Mouse (Mus musculus) heart, postnatal 36 days (tissue): ENCODE data around the gene Gm49369. TPM values are rescaled to one million over a fixed set of nuclear protein-coding genes. Genes with fewer than 3 reads are reported as not detected.
A peak's percentile ranks its signal among the peaks of the same experiment; 100 is the strongest.
"Not testable (repeated sequence)": the region's sequence is repeated elsewhere in the genome, so short reads cannot be mapped to it uniquely, and the experiment has no call there.

Source experiments
- DNase-seq, 2 experiments: peaks; one replicate each; pipeline ENCODE4 v3.0.0; 2021 to 2022
- intact Hi-C: fragments of 180-260 bp; cut with DNase I; formaldehyde crosslinking; loops from one replicate; pipeline ENCODE4 v1.15.1; 2025
- total RNA-seq, 2 experiments: library from RNA; stranded (reverse); gene quantifications; 2 replicates each; pipeline ENCODE4 v1.2.3; 2021

Gene Gm49369
- total RNA-seq, 2 experiments from 2014 or later: 0.72 to 8.2 TPM

GRCm38 (mm10) chr7:142335151-142335550 is 47.3 kb downstream of the Gm49369 start:
- DNase-seq: no peak
- intact Hi-C loops: loop anchor here (2.0 kb wide), 3 partner anchors 92 to 342 kb away; partner anchors contain the start of gene Tnnt3

- intact Hi-C loops: loop anchor here (1.0 to 5.0 kb wide), 6 partner anchors 18 to 343 kb away; partner anchors contain the start of gene Tnnt3
- DNase-seq: peak; percentile 88 to 92
Observed at GRCm38 (mm10) chr7:142334246-142334645, 48.2 kb downstream of the Gm49369 start.

- intact Hi-C loops: loop anchor here (5.0 kb wide), 1 partner anchor 250 kb away; no protein-coding TSS in a partner anchor
- DNase-seq: not testable (repeated sequence)
Observed at GRCm38 (mm10) chr7:142332741-142333140, 49.7 kb downstream of the Gm49369 start.

GRCm38 (mm10) chr7:142331281-142331680 is 51.2 kb downstream of the Gm49369 start:
- DNase-seq: no peak
- intact Hi-C loops: loop anchor here (5.0 kb wide), 1 partner anchor 251 kb away; no protein-coding TSS in a partner anchor

- intact Hi-C loops: loop anchor here (5.0 kb wide), 1 partner anchor 252 kb away; no protein-coding TSS in a partner anchor
- DNase-seq: peak; percentile 74 to 76
Observed at GRCm38 (mm10) chr7:142330271-142330724, 52.2 kb downstream of the Gm49369 start.

- intact Hi-C loops: no loop called here
- no peak for DNase-seq
Observed at GRCm38 (mm10) chr7:142328507-142328906, 54.0 kb downstream of the Gm49369 start.

GRCm38 (mm10) chr7:142326714-142327445 is 55.6 kb downstream of the Gm49369 start:
- intact Hi-C loops: no loop called here

GRCm38 (mm10) chr7:142323396-142324117 is 58.9 kb downstream of the Gm49369 start:
- intact Hi-C loops: no loop called here
- no peak for DNase-seq

More at GRCm38 (mm10) chr7:142326714-142327445, 55.6 kb downstream of the Gm49369 start:
- no peak for DNase-seq

GRCm38 (mm10) chr7:142322641-142323040 is 59.8 kb downstream of the Gm49369 start:
- DNase-seq: no peak
- intact Hi-C loops: no loop called here

- DNase-seq, intact Hi-C loops: not testable (repeated sequence)
Observed at GRCm38 (mm10) chr7:142321637-142322306, 60.7 kb downstream of the Gm49369 start.

Other genes with a start within 250 kb of the Gm49369 start
- gene Gm39115, start 246.6 kb downstream of the Gm49369 start, total RNA-seq: not detected
- not detected for gene Gm45337, start 238.1 kb downstream of the Gm49369 start, total RNA-seq
- gene Gm29735, start 225.6 kb downstream of the Gm49369 start, total RNA-seq: not detected
- gene Gm4553, start 216.9 kb downstream of the Gm49369 start, total RNA-seq: not detected
- gene Krtap5-2, start 206.7 kb downstream of the Gm49369 start, total RNA-seq: not detected
- not detected for gene Gm10153, start 192.3 kb downstream of the Gm49369 start, total RNA-seq
- not detected for gene Krtap5-3, start 181.3 kb downstream of the Gm49369 start, total RNA-seq
- gene Gm7579, start 170.8 kb downstream of the Gm49369 start, total RNA-seq: not detected
- not detected for gene Krtap5-5, start 152.7 kb downstream of the Gm49369 start, total RNA-seq
- gene Gm40460, start 141.6 kb downstream of the Gm49369 start, total RNA-seq: not detected
- not detected for gene Gm2431, start 124.3 kb downstream of the Gm49369 start, total RNA-seq
- not detected for gene Gm4559, start 108.3 kb downstream of the Gm49369 start, total RNA-seq
- gene Krtap5-1, start 85.5 kb downstream of the Gm49369 start, total RNA-seq: not detected
- gene Krtap5-4, start 79.1 kb downstream of the Gm49369 start, total RNA-seq: not detected
- 1 to 10 TPM; 1.8 to 2.0 TPM for gene Ifitm10, start 8.9 kb downstream of the Gm49369 start, total RNA-seq
- gene Ctsd, start 5.4 kb upstream of the Gm49369 start, total RNA-seq: 100 to 1,000 TPM; 830 to 843 TPM
- gene Syt8, start 52.2 kb upstream of the Gm49369 start, total RNA-seq: not detected
- 1 to 10 TPM; 1.6 to 3.4 TPM for gene Tnni2, start 59.1 kb upstream of the Gm49369 start, total RNA-seq
- gene Lsp1, start 78.1 kb upstream of the Gm49369 start, total RNA-seq: 10 to 100 TPM; 31.7 to 40.4 TPM
- gene Tnnt3, start 116.2 kb upstream of the Gm49369 start, total RNA-seq: under 1 TPM; 0.61 to 0.68 TPM
- gene Mrpl23, start 150.0 kb upstream of the Gm49369 start, total RNA-seq: 10 to 100 TPM; 12.8 to 13.1 TPM